Mouse (Mus musculus) spleen, adult 2 months (tissue): ENCODE measurements around the gene Necab3.

Experiments used
- CTCF ChIP-seq: fragments of 200-500 bp; IDR thresholded peaks from 2 replicates; pipeline ENCODE4 v1.5.1; 2011; ENCODE audit warnings: mild to moderate bottlenecking, inconsistent platforms; ENCODE audit not compliant: insufficient read depth, insufficient read length, insufficient replicate concordance; ENCODE audit errors: extremely low read depth
- POLR2A ChIP-seq: fragments of 200-500 bp; IDR thresholded peaks from 2 replicates; pipeline ENCODE4 v1.6.1; 2011; ENCODE audit warnings: low read depth, low read length, inconsistent platforms

DNA sequence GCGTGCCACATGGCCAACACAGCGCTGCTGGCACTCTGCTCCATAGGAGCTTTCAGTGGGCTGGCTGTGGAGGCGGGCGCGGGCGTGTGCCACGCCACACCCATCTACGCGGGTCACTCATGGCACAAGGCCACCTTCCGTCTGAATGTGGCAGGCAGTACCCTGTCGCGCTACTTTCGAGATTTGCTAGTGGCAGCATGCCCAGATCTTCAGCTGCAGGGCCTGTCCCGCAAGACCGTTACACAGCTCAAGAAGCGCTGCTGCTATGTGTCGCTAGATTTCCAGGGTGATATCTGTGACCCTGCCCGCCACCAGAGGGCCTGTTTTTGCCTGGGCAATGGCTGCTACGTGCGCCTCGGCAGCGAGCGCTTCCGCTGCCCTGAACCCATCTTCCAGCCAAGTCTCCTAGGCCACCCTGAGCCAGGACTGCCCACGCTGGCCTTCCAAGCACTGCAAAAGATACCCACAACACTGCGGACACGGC lies 6.2 kb downstream of the Necab3 start:
- TF ChIP-seq CTCF (peak; percentile 65; the same call in 1 of the 2 replicates), POLR2A (no peak)
